Mouse (Mus musculus): ENCODE results near the gene Aif1l.
A peak's percentile ranks its signal among the peaks of the same experiment; 100 is the strongest.

DNA sequence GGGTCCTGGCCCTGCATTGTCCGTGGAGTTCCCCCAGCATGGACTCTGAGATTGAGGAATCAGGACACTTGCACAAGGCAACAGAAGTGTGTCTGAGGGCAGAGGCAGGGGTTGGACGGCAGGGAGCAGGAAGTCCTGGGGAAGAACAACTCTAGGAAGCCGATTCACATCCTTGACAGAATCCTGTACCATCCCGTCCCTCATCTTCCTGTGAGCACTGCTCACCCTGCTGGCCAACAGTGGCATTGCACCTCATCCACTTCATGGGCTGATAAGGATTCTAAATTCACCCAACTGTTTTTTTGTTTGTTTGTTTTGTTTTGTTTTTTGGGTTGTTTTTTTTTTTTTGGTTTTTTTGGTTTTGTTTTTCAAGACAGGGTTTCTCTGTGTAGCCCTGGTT lies 34.8 kb upstream of the Aif1l start:
- TF ChIP-seq CTCF (IDR thresholded peaks at IDR 0.05; ENCODE audit: low read depth): peak; percentile 93
- TF ChIP-seq EP300 (IDR thresholded peaks at IDR 0.05; ENCODE audit: low read depth): no peak

Data from heart, postnatal 0 days (tissue).